Mouse (Mus musculus) adrenal gland, postnatal 4 days (tissue): ENCODE measurements around the gene Sarnp. TPM values are rescaled to one million over a fixed set of nuclear protein-coding genes. Genes with fewer than 3 reads are reported as not detected.
A peak's percentile ranks its signal among the peaks of the same experiment; 100 is the strongest.

Source experiments
- DNase-seq, 2 experiments: peaks; one replicate each; pipeline ENCODE4 v3.0.0; 2021 to 2022; ENCODE audit warnings: low spot score in 2 of 2, mixed read lengths in 2 of 2
- total RNA-seq, 2 experiments: library from RNA; stranded (reverse); gene quantifications; 2 replicates each; pipeline ENCODE4 v1.2.3; 2021

Sarnp gene
- total RNA-seq, 2 experiments from 2014 or later = 52.2 to 64.4 TPM

DNA sequence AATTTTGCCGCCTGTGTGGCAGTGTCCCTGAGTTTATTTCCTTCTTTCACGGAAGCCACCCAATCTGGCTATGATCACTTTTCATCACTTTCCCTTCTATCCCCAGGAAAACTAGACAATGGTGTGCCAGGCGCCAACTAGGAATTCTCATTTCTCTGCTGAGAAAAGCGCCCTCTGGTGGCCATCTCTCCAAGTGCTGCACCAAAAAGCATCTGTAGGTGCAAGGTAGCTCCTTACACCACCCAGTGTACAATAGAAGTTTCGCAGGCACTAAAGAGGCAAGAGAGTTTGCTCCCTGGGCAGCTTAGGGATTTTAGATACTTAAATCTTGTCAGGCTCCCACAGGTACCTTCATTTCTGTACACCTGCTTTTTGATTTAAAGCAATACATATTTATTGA is 96.1 kb downstream of the Sarnp start:
- DNase-seq = peak; percentile 74 to 82

DNA sequence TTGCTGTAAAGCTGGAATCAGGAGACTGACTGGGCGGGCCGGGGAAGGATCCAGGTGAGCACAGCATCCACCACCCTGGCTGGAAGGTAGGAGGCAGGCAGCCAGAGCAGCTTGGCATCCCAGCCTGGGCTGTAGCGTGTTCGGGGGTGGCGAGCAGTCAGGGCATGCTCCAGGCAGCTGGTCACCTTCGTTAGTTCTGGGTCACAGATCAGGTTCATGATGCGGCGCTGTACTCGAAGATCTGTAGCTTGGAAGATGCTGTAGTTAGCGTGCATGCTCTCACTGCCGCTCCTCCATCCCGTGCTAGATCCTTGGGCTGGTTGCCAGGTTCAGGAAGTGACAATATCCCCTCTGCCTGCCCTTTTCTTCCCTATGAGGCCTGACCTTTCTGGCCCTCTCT is 96.6 kb downstream of the Sarnp start:
- DNase-seq = no peak

GRCm38 (mm10) chr10:128915550-128915949 is 98.4 kb downstream of the Sarnp start:
- no peak for DNase-seq

- DNase-seq = no peak
Observed at GRCm38 (mm10) chr10:128916665-128917064, 99.5 kb downstream of the Sarnp start.

DNA sequence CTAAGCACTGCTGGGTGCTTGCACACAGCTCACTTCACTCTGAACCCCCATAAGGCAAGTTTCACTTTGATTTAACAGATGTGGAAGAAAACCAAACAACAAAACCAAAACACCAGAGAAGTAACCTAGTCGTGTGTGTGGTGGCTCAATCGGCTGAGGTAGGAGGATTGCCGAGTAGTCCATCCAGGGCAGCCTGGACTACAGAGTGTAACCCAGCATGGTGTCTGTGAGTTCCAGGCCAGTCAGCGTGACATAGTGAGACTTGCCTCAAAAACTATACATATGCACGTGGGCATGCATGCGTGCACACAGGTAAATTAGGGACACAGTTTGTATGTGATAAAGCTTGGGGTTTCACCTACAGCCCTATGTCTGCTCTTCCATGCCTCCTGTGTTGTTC is 100.3 kb downstream of the Sarnp start:
- DNase-seq = no peak

GRCm38 (mm10) chr10:128918246-128918645 is 101.1 kb downstream of the Sarnp start:
- no peak for DNase-seq

- DNase-seq = no peak
Observed at GRCm38 (mm10) chr10:128919203-128919631, 102.1 kb downstream of the Sarnp start.

DNA sequence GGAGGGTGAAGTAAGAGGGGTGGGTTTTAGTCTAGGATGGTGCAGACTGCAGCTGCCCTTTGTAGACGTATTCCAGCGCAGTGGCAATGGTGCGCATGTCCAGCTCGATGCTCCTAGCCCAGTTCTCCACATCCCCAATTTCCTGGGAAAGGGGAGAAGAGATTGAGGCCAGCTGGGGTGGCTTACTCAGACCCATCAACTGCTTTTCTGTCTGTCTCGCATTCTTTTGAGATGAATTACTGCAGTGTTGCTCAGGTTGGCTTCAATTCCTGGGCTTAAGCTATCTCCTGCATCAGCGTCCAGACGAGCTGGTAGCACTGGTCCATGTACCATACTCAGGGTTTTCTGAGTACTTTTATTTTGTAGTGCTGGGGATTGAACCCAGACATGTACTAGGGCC is 102.8 kb downstream of the Sarnp start:
- no peak for DNase-seq

DNA sequence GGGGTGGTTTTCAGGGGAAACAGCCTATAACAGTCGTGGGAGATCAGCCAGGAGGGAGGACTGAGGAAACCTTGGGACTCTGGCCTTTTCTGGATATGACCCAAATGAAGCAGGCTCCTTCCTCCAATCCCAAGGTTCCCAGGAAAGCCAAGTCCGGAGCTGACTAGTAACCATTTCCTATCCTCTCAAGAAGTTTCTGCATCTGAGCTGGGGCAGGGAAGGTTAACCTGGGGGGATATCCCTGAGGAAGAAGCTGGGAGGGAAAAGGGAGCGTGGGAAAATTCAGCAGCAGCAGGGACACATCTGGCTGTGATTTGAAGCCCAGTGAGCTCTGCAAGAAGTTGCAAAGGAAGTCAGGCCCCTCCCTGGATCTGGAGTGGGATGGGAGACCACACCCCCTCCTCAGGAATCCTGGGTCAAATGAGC is 103.6 kb downstream of the Sarnp start:
- DNase-seq = no peak

DNA sequence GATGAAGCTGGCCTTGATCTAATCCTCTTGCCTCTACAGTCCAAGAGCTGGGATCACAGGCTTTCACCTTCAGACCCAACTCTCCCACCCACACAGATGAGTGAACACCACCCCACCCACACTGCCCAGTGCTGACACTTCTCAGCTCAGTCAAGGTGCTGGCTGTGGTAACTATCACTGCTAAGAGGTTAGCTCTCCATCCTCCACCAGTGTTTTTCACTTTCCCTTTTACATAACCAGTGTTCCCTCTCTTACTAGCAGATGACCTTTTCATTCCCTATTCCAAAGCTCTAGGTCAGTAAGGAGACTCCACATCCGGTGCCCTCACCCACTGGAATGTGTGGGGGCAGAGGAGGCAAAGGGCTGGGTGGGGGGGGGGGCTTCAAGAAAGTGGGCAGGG is 104.1 kb downstream of the Sarnp start:
- no peak for DNase-seq

DNA sequence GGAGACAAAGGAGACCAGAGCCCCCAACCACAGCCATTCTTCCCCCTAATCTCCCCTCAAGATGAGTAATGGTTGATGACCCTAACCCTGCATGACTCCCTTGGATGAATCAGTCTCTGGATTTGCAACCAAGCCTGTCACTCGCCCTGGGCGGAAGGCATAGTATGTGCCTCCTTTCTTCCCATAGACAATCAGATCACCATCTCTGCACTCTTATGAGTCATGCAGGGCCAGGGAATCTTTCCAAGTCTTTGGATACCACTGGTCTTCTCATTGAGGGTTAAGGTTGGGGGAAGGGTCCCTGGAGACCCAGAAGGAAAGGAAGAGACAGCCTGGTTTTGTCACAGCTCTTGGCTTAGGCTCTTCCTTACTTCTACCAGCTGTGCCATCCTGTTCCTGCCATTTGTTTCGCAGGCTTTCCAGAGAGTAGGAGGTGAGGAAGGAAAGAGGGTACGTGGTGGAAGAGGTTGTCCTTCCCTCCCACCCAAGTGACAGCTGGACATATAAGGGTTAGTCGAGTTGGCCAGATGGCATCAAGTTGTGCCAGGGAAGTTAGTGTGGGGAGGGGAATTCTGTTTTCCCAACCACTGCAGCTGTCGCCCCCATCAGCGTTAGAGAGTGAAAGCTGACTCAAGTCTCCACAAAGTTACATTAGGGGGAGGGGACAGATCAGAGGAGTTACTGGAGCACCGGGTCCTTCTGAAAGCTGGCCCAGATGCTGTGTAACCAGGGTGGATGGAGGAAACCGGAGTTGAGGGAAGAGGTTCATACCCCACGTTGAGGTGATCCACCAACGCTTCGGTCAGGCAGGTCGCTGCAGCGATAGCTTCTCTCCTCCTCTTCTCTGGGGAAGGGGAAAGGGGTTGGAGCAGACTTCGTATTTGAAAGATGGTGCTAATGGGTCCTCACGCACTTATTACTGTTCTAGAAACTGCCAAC is 105.0 kb downstream of the Sarnp start:
- no peak for DNase-seq

DNA sequence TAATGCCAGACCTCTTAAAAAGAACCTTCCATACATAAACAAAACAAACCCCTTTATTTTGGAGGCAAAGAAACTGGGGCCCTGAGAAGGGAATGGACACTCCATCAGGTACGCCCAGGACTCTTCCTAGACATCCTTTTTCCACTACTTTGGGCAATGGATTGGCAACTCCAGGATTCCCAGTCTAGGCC is 105.6 kb downstream of the Sarnp start, which contains the start of gene Rdh5:
Rdh5 (minus strand) TSS at position 67 of the 191 bp plus-strand sequence.
- no peak for DNase-seq

- peak; percentile 91 to 97 for DNase-seq
Observed at GRCm38 (mm10) chr10:128923013-128923691, 106.0 kb downstream of the Sarnp start.

DNA sequence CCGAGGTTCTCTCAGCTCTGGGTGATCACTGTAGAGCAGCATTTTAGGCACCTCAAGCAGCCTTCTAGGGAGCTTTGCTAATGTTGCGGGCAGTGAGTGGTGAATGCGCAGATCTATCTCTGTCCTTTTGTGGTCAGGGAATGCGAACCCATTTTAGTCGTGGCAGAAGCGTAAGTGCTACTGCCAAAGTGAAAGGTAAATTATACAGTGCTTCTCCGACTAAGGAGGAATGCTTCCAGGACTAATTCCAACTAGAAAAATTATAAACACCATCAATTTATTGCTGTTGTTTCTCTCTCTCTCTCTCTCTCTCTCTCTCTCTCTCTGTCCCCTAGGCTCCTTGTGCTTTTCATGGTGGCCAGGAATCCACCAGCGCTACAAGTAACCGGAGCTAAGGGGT is 106.8 kb downstream of the Sarnp start, which contains the start of gene Bloc1s1:
Bloc1s1 (minus strand) TSS at position 101 of the 400 bp plus-strand sequence.
- no peak for DNase-seq

Other genes with a start within 250 kb of the Sarnp start
- gene Erbb3, start 227.7 kb upstream of the Sarnp start, total RNA-seq = 10 to 100 TPM in 1 of 2 experiments, 1 to 10 TPM in 1; 8.9 to 10.9 TPM
- 100 to 1,000 TPM; 935 to 938 TPM for gene Rps26, start 190.6 kb upstream of the Sarnp start, total RNA-seq
- gene Ikzf4, start 171.3 kb upstream of the Sarnp start, total RNA-seq = 1 to 10 TPM; 3.8 to 4.1 TPM
- 10 to 100 TPM; 18.7 to 22.7 TPM for gene Suox, start 143.3 kb upstream of the Sarnp start, total RNA-seq
- 100 to 1,000 TPM; 113 to 115 TPM for gene Rab5b, start 121.1 kb upstream of the Sarnp start, total RNA-seq
- 1 to 10 TPM; 2.0 to 2.6 TPM for gene Pmel, start 113.1 kb upstream of the Sarnp start, total RNA-seq
- 10 to 100 TPM; 46.8 to 50.3 TPM for gene Cdk2, start 112.3 kb upstream of the Sarnp start, total RNA-seq
- gene Dgka, start 72.5 kb upstream of the Sarnp start, total RNA-seq = 10 to 100 TPM; 10.9 to 11.8 TPM
- 10 to 100 TPM; 39.7 to 40.1 TPM for gene Pym1, start 69.4 kb upstream of the Sarnp start, total RNA-seq
- 10 to 100 TPM; 23.8 to 29.2 TPM for gene Mmp19, start 26.4 kb upstream of the Sarnp start, total RNA-seq
- gene Dnajc14, start 13.3 kb upstream of the Sarnp start, total RNA-seq = 10 to 100 TPM; 76.6 to 80.8 TPM
- 10 to 100 TPM; 18.0 to 19.5 TPM for gene Tmem198b, start 13.0 kb upstream of the Sarnp start, total RNA-seq
- 10 to 100 TPM; 31.6 to 32.4 TPM for gene Ormdl2, start 4.3 kb downstream of the Sarnp start, total RNA-seq
- gene Gdf11, start 74.4 kb downstream of the Sarnp start, total RNA-seq = 1 to 10 TPM; 5.1 to 8.9 TPM
- gene Cd63, start 83.7 kb downstream of the Sarnp start, total RNA-seq = 100 to 1,000 TPM; 304 to 317 TPM
- 10 to 100 TPM; 13.5 to 24.2 TPM for gene Rdh5, start 105.6 kb downstream of the Sarnp start, total RNA-seq
- 100 to 1,000 TPM; 158 to 168 TPM for gene Bloc1s1, start 106.7 kb downstream of the Sarnp start, total RNA-seq
- gene Itga7, start 116.5 kb downstream of the Sarnp start, total RNA-seq = 10 to 100 TPM; 13.9 to 17.2 TPM
- gene Mettl7b, start 143.7 kb downstream of the Sarnp start, total RNA-seq = 10 to 100 TPM in 1 of 2 experiments, 1 to 10 TPM in 1; 5.4 to 10.0 TPM
- gene Olfr9, start 172.1 kb downstream of the Sarnp start, total RNA-seq = not detected
- not detected for gene Olfr763, start 193.5 kb downstream of the Sarnp start, total RNA-seq
- not detected for gene Olfr764-ps1, start 222.6 kb downstream of the Sarnp start, total RNA-seq
- gene Olfr765, start 232.7 kb downstream of the Sarnp start, total RNA-seq = not detected